Mouse (Mus musculus): ENCODE results near the gene Spz1.

- TF ChIP-seq E2F4 (IDR thresholded peaks at IDR 0.05; ENCODE audit: insufficient read depth) (no peak), MAX (IDR thresholded peaks at IDR 0.05; ENCODE audit: low read depth) (no peak), TCF12 (IDR thresholded peaks at IDR 0.05; ENCODE audit: insufficient read depth, poor library complexity, severe bottlenecking) (no peak), USF1 (IDR thresholded peaks at IDR 0.05; ENCODE audit: low read depth) (no peak), POLR2A (IDR thresholded peaks at IDR 0.05; ENCODE audit: insufficient read length, low read depth) (no peak), MYOD1 (IDR thresholded peaks at IDR 0.05; ENCODE audit: control insufficient read depth in 1 of 3, insufficient read length in 2 of 3, low read depth in 2 of 3) (peak in 1 of 3 experiments; percentile 4), POLR2AphosphoS2 (IDR thresholded peaks at IDR 0.05; ENCODE audit: insufficient read length, low read depth) (no peak), MYOG (IDR thresholded peaks at IDR 0.05; ENCODE audit: control insufficient read depth in 1 of 3, insufficient read depth in 1 of 3, insufficient read length in 2 of 3, low read depth in 2 of 3) (no peak), CEBPB (IDR thresholded peaks at IDR 0.05; ENCODE audit: insufficient read depth, poor library complexity, severe bottlenecking) (no peak), SRF (IDR thresholded peaks at IDR 0.05; ENCODE audit: control insufficient read depth, insufficient read length, low read depth) (no peak)
Observed at GRCm38 (mm10) chr13:92611254-92611784, 35.3 kb upstream of the Spz1 start.

All from myocyte (in vitro differentiated cells).